Mouse (Mus musculus) ZHBTc4 (cell line): ENCODE data around the gene Meiob.

Source experiments
- DNase-seq: peaks from one replicate; pipeline ENCODE4 v3.0.0-alpha.2; 2011; ENCODE audit warnings: low read depth, low spot score

The Meiob gene

DNA sequence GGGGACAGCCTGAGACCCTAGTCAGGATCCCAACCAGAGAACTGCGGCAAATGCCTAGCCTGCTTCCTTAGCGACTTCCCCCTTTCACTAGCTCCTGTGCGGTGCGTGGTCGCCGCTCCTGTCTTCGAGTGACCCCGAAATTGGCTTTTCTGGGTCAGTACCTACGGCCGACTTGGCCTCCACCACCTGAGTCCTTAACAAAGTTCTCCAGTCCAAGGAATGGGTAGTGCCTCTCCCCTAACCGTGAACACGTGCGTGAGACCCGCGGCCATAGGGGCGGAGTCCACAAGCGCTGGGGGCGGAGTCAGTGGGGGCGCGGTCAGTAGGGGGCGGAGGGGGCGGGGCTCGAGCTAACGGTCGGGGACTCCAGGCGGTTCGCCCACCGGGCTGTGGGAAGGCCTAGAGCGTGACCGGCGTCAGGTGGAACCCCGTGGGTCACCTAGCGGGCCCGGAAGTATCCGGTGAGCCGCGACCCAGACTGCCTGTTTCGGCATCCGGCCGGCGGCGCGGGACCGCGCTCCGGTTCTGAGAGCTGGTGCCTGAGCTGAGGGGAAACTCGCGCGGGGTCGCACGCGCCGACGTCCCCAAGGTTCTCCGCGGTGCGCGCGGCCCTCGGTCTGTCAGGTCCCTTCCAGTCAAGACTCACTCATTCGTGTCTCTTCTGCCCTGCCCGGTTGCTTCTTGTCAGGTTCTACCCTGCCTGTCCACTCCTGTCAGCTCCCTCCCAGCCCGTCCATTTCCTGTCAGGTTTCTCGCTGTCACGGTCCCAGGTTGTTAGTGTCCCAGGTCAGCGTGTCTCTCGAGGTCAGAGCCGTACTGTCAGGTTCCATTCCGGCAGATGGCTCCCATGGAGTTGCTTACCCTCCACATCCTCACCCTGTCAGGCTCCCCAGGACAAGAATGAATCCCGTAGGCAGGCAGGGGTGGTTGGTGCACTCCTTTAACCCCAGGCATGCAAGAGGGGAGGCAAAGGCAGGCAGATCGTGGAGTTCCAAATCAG lies at the start of gene Meiob:
Gene Meiob, plus strand, starts transcription at position 338 of the 1,000 bp plus-strand sequence.
- DNase-seq = peak; percentile 89

DNA sequence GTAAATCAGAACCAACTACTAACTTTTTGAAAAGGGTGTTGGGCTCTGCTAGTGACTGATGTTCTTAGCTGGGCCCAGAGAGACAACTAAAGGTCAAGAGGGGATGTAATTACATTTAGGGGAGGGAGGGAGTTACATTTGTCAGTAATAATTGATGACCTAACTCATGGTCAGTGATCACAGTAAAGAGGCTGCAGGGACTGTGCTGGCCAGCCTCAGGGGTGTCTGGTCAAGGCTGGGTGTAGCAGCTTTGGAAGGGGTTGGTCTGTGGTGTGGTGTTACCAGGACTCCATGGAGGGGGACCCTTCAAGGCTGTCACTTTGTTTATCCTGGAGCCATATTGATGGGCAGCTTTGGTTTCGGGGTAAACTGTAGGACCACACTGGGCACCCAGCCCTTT lies 46.7 kb upstream of the Meiob start:
- DNase-seq = no peak

DNA sequence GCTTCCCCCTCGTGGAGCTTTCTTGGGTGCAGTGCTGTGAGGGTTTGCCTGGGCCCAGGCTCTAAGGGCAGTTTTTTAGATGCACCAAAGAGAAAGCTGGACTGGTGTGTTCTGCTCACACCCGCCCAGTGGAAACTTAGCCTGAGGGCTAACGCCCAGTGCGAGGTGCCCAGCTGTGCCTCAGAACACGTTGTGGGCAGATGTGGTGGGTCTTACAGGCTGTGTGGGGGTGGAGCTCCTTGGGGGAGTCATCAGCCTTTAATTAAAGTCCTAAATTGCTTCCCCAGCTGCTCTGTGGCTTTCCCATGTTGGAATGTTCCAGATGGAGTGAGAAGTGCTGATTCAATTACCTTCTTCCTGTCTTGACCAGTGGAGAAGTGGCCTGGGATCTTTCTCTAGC lies 43.0 kb upstream of the Meiob start:
- no peak for DNase-seq

DNA sequence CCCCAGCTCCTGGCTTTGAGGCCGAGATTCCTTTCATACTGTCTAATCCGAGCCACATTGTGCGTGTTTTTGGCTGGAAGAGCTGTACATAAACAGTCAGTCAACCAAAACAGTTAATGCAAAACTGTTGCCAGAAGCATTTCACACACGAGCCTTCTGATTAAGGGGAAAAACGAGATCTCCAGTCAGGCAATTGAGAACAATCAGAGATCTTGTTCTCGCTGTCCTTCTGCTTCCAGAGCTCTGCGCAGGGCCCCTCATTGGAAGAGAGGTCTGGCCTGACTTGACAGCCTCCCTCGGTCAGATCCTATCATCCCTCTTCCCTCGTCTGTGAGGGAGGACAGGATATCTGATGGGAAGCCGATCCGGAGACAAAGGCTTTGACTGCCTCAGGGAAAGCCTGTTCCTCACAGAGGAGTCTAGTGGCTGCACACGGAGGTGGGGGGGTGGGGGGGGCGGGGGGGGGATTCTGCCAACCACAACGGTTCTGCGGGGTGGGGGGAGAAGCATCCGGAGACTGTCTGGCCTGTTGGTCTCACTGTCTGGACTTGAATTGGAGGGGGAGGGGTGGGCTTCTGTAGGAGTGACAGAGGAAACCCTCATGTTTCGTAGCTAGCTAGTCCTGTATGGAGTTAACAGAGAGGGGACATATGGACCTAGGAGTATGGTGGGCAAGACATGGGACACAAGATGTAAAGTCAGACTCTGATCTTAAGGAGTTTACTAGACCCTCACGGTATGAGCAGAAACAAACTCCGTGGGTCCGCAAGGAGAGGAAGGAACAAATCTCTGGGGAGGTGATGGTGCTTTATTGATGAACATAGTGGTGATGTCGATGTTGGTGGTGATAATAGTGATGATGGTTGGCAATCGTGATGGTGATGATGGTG lies 38.8 kb upstream of the Meiob start:
- no peak for DNase-seq

DNA sequence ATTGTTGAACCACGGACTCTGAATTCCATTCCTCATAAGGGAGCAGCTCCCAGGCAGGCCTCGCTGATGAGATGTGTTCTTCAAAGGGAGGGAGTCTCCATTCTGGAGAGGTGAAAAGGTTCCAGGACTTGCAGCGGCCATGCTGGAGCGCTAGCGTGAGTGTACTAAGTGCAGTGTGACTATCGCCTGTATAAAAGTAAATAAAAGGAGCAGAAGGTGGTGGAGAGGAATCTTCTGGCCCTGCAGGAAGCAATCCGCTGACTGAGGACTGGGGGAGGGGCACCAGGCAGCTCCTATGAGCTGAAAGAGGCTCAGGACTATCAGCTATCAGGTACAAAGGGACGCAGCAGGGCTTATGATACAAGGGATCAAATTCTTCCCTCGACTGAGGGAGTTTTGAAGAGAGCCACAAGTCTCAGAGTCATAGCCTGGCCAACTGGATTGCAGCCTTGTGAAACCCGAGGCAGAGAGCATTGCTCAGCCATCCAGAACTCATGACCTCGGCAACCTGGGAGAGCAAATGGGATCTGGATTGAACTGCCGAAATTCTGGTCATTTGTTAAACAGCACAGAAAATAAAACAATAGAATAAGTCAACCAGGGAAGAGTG lies 37.7 kb upstream of the Meiob start:
- DNase-seq = peak; percentile 51

DNA sequence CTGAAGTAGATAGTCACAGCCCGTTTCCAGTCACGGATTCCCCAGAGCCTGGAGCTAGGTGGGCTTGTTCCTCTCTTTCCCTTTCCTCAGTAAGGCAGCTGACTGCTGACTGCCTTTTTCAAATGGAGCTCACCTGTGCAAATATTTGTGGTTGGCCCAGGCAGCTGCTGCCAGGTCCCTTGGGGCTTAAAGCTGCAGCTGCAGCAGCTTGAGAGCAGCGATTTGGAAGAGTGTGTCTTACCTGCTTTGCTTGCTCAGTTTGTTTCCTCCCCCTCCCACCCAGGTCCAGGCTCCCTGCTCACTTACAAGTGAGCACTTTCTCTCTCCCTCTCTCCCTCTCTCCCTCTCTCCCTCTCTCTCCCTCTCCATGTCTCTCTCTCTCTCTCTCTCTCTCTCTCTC lies 34.9 kb upstream of the Meiob start:
- DNase-seq = no peak

DNA sequence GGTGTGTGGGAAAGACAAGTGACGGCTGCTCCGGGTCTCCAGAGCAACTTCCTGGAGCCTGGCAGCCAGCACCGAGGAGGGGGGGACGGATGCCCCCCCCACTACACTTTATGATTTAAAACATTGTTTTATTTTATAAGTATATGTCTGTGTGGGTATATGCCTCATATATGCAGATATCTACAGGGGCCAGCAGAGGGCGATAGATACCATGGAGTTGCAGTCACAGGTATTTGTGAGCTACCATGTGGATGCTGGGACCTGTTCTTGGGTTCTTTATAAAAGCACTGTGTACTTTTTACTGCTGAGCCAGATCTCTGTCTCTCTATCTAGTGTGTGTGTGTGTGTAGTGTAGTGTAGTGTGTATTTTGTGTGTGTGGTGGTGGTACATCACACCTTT lies 30.8 kb upstream of the Meiob start:
- DNase-seq = peak; percentile 77

DNA sequence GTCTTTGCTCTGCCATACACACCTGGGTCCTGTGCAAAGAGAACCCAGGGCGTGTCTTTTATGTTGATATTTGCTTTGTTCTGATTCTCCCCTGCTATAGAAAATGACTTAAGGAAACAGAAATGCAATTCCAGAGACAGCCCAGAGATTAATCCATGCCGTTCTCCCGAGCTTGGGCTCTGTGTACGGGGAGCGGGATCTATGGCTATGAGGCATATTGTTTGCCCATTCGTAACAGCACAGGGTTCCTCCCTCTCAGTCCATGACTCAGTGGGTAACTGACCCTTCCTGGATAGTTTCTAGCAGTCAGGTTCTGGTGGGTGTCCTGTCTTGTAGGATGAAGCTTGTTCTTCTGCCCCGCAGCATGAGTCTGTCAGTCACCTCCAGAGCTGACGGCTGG lies 28.9 kb upstream of the Meiob start:
- no peak for DNase-seq

DNA sequence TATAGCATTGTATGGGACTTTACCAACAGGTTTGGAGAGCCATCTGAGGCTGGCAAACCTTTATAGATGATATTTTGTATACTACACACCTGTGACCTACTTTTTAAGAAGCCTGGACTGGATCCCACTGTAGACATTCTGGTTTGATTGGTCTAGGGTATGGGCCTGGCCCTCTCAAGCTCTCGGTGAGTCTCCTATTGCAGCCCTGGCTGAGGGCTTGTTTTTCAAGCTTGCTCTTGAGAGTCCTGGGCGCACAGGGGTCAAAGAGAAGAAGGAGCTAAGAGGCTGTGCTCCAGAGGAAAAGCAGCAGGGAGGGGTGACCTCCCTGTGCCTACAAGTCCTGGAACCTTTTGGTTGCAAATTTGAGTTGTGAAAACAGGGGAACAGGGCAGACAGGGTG lies 27.0 kb upstream of the Meiob start:
- DNase-seq = peak; percentile 31

DNA sequence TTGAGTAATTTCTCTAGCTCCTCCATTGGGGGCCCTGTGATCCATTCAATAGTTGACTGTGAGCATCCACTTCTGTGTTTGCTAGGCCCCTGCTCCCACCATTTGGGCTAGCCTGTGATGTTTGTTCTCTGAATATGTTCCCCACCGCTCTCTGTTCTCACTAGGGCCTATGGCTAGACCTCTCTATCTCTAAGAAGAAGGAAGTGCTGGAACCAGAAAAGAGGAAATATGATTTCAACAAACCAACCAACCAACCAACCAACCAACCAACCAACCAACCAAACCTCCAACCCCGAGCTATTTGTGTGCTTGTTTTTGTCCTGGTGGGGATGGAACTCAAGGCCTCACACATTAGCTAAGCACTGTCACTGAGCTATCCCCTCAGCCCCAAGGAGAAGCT lies 23.3 kb upstream of the Meiob start:
- DNase-seq = no peak

DNA sequence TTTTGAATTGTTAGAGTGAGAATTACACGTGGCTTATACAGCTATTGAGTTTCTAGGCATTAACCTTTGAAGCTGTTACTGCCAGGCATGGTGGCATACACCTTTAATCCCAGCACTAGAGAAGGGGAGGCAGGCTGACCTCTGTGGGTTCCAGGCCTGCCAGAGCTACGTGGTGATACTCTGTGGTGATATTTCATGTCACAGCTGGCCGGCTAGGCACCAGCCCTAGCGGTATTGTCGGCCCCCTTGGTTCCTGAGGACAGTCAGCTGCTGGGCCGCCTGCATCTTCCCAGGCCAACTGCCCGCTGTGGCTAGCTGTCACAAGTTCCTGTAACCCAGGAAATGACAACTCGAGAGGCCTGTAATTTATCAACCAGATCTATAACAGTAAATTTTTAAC lies 11.9 kb upstream of the Meiob start:
- no peak for DNase-seq

DNA sequence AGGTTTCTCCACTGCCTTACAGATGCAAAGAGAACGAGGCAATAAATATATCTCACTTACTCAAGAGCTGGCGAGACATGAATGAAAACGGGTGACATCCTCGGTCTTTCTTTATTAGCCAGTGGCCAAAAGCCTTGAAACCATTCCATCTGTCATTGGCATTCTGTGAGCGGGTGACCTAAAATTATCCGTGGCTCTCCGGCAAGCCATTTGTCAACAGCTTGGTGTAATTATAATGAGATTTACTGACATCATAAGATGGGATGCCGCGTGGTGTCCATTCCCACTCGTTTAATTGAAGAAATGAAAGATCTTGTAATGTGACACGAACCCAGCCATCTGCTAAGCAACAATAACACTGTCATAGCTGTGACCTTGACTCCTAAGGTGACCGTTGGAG lies 9.3 kb upstream of the Meiob start:
- DNase-seq = no peak

DNA sequence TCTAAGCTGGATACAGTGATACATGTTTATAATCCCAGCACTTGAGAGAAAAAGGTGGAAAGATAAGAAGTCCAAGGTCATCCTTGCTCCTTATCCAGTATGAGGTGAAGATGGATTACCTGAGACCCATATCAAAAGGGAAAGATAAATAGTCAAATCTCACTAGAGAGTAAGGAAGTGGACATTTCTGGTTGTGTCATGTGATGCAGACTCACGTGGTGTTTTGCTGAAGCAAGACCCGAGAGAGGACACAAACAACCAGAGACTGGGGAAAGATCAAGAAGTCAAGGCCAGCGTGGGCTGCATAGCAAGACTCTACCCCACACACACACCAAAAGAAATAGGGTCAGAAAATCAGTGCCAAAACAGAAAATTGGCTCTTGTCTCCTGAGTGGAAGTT lies 7.1 kb upstream of the Meiob start:
- no peak for DNase-seq

DNA sequence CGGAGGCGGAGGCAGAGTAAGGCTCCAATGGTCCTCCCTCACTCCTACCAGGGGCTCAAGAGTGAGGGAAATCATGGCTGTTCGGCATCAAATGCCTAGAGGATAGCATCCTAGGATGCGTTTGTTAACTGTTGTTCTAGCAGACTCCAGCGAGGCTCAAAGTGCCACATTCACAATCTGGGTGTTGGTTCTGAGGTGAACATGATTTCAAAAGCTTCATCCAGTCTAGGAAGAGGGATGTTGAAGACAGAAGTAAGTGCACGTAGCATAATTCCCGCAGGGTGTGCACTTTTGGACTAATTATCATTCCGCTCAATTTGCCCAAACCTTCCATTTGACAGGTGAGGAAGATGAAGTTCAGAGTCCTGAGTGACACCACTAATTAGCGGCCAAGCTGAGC lies 5.9 kb upstream of the Meiob start:
- no peak for DNase-seq

DNA sequence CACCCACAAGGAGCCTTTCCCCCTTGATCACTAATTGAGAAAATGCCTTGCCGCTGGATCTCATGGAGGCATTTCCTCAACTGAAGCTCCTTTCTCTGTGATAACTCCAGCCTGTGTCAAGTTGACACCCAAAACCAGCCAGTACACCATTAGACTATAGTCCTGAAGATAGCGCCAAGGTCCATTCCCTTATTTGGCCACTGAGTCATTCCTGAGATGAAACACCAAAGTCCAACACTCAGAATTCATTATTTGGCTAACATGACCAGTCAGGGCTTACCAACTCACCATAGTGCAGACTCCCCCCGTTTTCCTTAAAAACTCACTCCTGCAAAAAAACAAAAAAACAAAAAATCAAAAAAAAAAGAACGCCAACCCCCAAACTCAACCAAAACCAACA lies 4.6 kb upstream of the Meiob start:
- no peak for DNase-seq

DNA sequence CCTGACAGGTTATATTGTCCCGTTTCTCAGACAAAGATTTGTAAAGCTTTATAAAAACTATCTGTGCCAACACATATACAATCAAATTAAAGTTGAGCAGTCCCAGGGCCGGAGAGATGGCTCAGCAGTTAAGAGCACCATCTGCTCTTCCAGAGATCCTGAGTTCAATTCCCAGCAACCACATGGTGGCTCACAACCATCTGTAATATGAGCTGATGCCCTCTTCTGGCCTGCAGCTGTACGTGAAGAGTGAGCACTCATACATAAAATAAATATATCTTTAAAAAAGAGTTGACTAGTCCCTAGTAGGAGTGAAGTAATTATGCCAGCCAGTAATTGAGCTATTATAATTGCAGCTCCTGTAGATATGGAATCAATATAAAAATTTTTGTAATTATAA lies 3.6 kb upstream of the Meiob start:
- no peak for DNase-seq

DNA sequence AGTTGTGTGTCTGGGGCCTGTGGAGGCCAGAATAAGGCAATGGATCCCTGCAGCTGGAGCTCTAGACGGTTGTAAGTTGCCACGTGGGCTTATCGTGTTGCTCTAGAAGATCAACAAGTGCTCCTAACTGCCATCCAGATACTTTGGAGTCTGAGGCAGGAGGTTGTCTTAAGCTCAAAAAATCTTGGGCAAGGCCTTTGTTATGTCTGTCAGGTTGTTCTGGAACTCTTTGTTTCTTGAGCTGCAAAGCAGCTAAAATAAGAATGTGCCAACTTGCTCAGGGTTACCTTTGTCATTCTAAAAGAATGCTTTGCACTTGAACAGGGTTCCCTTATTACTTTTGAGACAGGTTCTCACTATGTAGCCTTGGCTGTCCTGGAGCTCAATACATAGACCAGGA lies 7.1 kb downstream of the Meiob start:
- peak; percentile 79 for DNase-seq

DNA sequence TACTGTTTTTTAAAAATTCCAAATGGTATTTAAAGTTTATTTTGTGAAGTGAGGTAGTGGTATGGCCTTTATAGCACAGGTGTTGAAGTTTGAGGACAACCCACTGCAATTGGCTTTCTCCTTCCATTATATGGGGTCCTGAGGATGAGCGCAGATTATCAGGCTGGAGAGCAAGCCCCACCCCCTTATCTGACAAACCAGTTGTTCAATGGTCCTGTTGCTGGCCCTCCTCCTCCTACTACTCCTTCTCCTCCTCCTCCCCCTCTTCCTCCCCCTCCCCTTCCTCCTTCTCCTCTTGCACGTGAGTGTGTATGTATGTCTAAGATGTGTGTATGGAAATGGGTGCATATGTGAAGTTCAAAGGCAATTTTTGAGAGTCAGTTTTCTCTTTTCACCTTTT lies 8.1 kb downstream of the Meiob start:
- no peak for DNase-seq

DNA sequence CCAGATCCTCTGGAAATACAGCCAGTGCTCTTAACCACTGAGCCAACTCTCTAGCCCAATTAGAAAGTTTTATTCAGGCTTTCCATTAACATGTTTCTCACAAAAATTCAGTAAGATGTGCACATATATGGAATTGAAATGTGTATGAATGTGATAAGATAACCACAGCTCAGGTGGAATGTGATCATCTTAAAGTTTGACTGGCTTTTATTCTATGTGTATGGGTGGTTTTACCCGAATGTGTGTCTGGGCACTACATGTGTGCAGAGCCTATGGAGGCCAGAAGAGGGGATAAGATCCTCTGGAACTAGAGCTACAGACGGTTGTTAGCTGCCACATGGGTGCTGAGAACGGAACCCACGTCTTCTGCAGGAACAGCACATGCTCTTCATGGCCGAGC lies 11.2 kb downstream of the Meiob start:
- DNase-seq = no peak

DNA sequence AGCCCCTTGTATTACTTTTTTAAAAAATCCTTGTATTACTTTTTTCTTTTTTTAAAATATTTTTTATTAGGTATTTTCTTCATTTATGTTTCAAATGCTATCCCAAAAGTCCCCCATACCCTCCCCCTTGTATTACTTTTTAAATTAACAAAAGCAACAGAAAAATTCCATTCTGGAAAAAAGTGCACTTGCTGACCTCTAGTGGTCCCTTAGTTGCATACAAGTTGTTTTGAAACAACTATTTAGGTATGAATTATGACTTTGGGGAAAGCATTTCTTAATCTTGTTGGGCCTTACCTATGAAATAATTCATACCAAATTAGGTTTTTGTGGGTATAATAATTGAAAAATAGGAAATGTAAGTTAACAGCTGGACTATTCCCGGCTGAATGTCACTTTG lies 13.4 kb downstream of the Meiob start:
- DNase-seq = no peak

DNA sequence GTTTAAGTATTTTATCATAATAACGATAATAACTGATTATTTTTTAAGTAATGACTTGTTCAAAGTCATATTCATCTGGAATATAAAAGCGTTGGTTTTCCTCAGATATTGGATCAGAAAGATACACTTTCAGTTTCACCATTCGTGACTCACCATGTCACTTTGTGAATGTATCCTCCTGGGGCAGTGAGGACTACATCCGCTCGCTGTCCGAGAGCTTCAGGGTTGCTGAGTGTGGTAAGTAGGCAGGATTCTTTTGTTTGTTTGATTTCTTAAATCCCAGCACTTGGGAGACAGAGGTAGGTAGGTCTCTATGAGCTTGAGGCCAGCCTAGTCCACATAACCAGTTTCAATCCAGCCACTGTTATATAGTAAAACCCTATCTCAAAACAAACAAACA lies 14.1 kb downstream of the Meiob start:
- no peak for DNase-seq

DNA sequence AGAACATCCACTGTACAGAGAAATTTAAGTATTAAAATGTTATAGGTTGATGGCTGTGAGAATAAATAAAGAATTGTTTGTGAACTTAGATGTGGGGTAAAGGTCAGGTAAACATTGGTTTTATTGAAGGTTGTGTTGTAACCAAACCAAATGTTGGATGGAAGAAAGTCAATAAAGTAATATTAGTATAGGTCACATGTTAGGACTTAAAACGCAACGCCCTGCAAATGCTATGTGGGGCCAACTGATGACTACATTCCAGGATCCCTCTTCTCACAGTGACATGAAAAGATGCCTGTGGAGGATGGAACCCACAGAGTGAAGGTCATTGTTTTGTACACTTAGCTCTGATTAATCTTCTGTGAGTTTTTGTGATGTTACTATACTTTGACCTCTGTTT lies 15.4 kb downstream of the Meiob start:
- no peak for DNase-seq
